Mouse (Mus musculus) kidney, postnatal 10 days (tissue): Measurements from ENCODE around the gene Gm14496.
"Not testable (repeated sequence)": the region's sequence is repeated elsewhere in the genome, so short reads cannot be mapped to it uniquely, and the experiment has no call there.

Source experiments
- DNase-seq: peaks from one replicate; pipeline ENCODE4 v3.0.0; 2021; ENCODE audit warnings: mixed read lengths

Gene Gm14496

GRCm38 (mm10) chr2:181990829-181991228 is at the start of gene Gm14496:
Gene Gm14496 (plus strand): TSS chr2:181991129.
- DNase-seq: no peak

DNA sequence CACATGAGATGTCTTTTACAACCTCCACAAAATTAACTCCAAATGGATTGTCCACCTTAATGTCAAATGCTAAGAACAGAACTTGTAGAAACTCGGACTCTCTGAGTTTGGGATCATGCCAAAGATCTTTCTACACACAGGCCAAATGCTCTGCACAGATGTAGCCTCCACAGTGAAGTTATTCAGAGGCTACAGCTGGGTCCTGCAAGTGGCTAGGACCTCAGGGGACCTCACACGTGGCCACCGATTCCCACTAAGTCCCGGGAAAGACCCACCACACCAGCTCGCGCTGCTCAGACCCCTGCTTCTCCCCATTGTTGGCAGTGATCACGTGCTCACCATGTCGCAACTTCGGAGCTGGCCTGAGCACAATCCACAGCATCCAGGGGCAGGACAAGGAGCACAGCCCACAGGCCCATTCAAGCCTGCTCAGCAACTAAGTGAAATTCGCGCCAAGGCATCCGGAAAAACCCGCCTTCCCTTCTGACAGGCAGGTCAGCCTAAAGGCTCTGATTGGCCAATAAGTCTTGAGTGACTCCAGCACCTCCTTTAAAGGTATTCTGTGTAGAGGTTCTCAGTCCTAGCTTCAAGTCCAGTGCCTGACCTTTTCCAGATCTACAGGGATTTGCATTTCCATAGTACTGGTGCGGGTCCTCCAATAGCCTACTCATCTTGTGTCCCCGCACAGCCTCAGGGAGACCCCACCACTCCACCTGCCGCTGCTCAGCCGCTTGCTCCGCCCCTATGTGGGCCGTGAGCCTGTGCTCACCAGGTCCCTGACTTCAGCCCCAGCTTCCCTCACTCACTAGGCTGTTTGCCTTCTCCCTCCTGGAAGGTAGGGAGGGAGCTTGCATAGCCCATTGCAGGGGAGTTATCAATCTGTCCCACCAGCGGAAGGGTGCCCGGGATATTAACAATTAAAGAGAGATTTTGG is 37.9 kb upstream of the Gm14496 start:
- peak; percentile 8 for DNase-seq

DNA sequence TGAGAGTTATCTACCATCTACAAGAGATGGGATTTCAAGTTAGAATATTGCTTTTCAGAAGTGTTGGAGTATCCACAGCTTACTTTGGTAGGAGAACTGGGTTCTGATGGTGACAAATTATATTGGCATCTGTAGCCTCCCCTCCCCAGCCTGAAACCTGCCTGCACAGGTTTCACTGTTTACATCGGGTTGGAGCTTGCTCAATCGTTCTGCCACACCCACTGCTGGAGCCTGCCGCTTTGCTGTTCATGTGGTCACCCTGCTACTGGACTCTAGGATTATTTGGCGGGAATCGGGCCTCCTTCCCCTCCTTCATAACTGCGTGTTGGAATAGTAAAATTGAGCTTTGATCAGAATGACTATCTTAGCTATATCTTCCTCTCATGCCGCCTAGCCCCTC is 22.5 kb upstream of the Gm14496 start:
- no peak for DNase-seq

DNA sequence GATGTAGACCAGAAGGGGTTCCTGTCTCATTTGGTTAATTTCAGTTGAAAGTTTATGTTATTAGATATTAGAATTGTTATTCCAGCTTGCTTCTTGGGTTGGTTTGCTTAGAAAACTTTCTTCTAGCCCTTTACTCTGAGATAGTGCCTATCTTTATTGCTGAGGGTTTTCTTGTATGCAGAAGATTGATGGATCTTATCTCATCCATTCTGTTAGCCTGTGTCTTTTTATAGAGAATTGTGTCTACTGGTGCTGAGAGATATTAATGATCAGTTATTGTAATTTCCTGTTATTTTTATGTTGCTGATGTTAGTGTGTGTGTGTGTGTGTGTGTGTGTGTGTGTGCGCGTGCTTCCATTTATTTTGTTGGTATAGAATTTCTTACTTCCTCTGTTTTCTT is 21.7 kb upstream of the Gm14496 start:
- DNase-seq: no peak

DNA sequence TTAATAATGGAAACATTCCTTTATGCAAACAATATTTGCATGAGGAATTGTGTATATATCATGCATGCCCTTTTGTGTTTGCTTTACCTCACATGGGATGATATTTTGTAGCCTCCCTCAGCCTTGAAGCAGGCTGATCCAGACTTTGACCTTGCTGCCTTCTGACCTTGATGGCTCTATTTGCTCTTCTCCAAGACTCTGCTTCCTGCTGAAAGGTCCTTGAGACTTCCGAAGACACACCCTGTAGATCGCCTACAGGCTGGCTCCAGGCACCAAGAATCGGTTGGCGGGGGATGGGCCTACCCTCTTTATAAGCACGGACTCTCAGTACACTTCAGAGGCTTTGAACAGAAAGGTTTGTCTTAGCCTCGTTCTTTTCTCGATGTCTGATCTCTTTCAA is 9.0 kb upstream of the Gm14496 start:
- DNase-seq: not testable (repeated sequence)
